Mouse (Mus musculus): ENCODE measurements at regions not wholly inside any gene's neighbourhood (a gene's known extent, or its start where the extent isn't known, plus 50 kb on each side); places are given as distances from the start of the nearest gene placed in this dataset.
"Not testable (repeated sequence)": the region's sequence is repeated elsewhere in the genome, so short reads cannot be mapped to it uniquely, and the experiment has no call there.

DNA sequence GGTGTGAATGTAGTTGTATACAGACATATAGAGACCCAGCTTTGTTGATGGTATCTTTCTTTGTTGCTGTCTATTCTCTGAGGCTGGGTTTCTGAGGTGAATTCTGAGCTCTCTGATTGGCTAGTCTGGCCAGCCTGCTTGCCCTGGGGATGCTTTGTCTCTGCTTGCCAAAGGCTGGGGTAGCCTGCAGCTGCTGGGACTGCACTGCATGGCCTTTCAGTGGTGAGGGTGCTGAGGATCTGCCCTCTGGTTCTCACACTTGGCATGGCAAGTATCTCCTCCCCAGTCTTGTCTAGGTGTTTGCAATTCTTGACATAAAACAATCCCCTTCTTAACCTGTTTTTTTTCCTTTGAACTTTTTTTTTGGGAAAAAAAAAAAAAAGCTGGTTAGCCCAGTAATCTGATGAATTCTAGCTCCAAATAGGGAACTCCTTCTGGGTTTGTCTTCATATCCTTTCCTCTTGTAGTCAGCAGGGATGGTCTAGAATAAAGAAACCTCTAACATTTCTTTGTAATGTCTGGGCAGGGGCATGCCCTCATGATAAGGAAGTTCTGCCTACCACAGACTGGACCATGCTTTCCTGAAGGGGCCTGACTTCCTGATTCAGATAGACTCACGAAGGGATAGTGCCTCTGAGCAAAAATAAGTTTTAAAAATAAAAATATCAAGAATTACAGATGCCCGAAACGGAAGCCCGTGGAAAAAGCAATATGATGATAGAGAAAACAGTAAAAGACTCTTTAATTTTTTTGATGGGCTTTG lies 85.4 kb downstream of the Cxcr4 start:
- Histone ChIP-seq H3K4me1 (peaks cover 72% of the 10 kb centered on the region), H3K36me3 (replicated peaks; ENCODE audit: low read length) (peaks cover 16% of the 10 kb centered on the region), H3K27me3 (replicated peaks) (no peaks in the 10 kb centered on the region), H3K9me3 (no peaks in the 10 kb centered on the region), H3K4me3 (replicated peaks) (peak overlapping the region; percentile 78)
- TF ChIP-seq GATA1 (IDR thresholded peaks at IDR 0.05; ENCODE audit: borderline replicate concordance, low read length) (peak; percentile 4; the same call in 1 of the 3 replicates), FLI1 (IDR thresholded peaks at IDR 0.05; ENCODE audit: low read length) (no peak)

GRCm38 (mm10) chr1:128504371-128504770 lies 87.2 kb upstream of the Dars start:
- Histone ChIP-seq H3K4me3 (replicated peaks) (no peak overlapping the region), H3K36me3 (replicated peaks; ENCODE audit: low read length) (peaks cover 10% of the 10 kb centered on the region), H3K4me1 (peaks cover 55% of the 10 kb centered on the region), H3K27me3 (replicated peaks) (no peaks in the 10 kb centered on the region), H3K9me3 (no peaks in the 10 kb centered on the region)
- TF ChIP-seq FLI1 (IDR thresholded peaks at IDR 0.05; ENCODE audit: low read length) (no peak), GATA1 (IDR thresholded peaks at IDR 0.05; ENCODE audit: borderline replicate concordance, low read length) (no peak)

DNA sequence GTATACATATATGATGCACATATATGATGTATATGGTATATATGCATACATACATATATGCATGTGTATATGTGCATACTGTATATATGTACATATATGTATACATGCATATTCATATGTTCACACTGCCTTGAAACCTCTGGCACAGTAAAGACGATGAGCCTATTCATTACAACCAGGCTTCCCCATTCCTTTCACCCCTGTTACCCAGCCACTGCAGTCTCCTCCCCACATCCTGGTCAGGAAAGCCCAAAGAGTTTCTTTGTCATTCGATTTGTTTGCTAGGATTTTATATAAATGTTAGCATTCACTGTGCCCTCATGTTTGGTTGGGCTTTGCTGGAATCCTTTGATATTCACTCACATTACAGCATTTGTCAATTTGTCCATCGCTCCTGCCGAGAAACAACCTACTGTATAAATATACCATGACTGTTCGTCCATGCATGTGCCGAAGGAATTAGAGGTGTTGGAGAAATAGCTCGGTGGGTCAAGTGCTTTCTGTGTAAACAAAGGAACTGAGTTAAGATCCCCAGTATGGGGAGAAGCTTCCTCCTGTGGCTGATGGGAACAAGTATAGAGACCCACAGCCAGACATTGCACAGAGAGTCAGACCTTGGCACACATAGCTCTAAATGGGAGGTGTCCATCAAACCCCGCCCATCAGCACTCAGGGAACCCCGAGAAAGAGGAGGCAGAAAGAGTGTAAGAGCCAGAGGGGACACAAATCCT lies 81.0 kb upstream of the Dars start:
- H3K4me3 ChIP-seq (replicated peaks) = no peak overlapping the region
- H3K9me3 ChIP-seq = no peaks in the 10 kb centered on the region
- H3K36me3 ChIP-seq (replicated peaks; ENCODE audit: low read length) = no peaks in the 10 kb centered on the region
- no peaks in the 10 kb centered on the region for H3K27me3 ChIP-seq (replicated peaks)
- TF ChIP-seq GATA1 (IDR thresholded peaks at IDR 0.05; ENCODE audit: borderline replicate concordance, low read length) (no peak), FLI1 (IDR thresholded peaks at IDR 0.05; ENCODE audit: low read length) (no peak)
- H3K4me1 ChIP-seq = peaks cover 35% of the 10 kb centered on the region

DNA sequence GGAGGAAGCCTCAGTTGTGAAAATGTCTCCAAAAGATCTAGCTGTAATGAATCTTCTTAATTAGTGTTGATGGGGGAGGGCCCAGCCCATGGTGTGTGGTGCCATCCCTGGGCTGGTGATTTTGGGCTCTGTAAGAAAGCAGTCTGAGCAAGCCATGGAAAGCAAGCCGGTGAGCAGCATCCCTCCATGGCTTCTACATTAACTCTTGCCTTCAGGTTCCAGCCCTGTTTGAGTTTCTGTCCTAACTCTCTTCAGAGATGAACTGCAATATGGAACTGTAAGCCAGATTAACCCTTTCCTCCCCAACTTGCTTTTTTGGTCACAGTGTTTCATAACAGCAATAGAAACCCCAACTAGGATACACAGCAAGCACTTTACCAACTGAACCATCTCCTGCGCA lies 75.1 kb upstream of the Dars start:
- Histone ChIP-seq H3K4me3 (replicated peaks) (no peak overlapping the region), H3K4me1 (peaks cover 40% of the 10 kb centered on the region), H3K9me3 (no peaks in the 10 kb centered on the region), H3K36me3 (replicated peaks; ENCODE audit: low read length) (no peaks in the 10 kb centered on the region), H3K27me3 (replicated peaks) (no peaks in the 10 kb centered on the region)
- TF ChIP-seq GATA1 (IDR thresholded peaks at IDR 0.05; ENCODE audit: borderline replicate concordance, low read length) (no peak), FLI1 (IDR thresholded peaks at IDR 0.05; ENCODE audit: low read length) (no peak)

- not testable (repeated sequence) for H3K36me3 ChIP-seq (replicated peaks; ENCODE audit: low read length); H3K9me3 ChIP-seq; H3K4me1 ChIP-seq; H3K4me3 ChIP-seq (replicated peaks); H3K27me3 ChIP-seq (replicated peaks)
Measured at GRCm38 (mm10) chr1:128487181-128487580, 70.0 kb upstream of the Dars start.

GRCm38 (mm10) chr1:128478376-128478775 lies 61.2 kb upstream of the Dars start:
- TF ChIP-seq GATA1 (IDR thresholded peaks at IDR 0.05; ENCODE audit: borderline replicate concordance, low read length) (no peak), FLI1 (IDR thresholded peaks at IDR 0.05; ENCODE audit: low read length) (no peak)
- Histone ChIP-seq H3K4me1 (peaks cover 53% of the 10 kb centered on the region), H3K36me3 (replicated peaks; ENCODE audit: low read length) (no peaks in the 10 kb centered on the region)

GRCm38 (mm10) chr1:128477653-128478052 lies 60.5 kb upstream of the Dars start:
- no peaks in the 10 kb centered on the region for H3K9me3 ChIP-seq
- no peaks in the 10 kb centered on the region for H3K27me3 ChIP-seq (replicated peaks)
- TF ChIP-seq GATA1 (IDR thresholded peaks at IDR 0.05; ENCODE audit: borderline replicate concordance, low read length) (no peak), FLI1 (IDR thresholded peaks at IDR 0.05; ENCODE audit: low read length) (no peak)
- no peaks in the 10 kb centered on the region for H3K36me3 ChIP-seq (replicated peaks; ENCODE audit: low read length)
- H3K4me3 ChIP-seq (replicated peaks) = no peak overlapping the region
- H3K4me1 ChIP-seq = peaks cover 57% of the 10 kb centered on the region

More at GRCm38 (mm10) chr1:128478376-128478775, 61.2 kb upstream of the Dars start:
- Histone ChIP-seq H3K4me3 (replicated peaks) (no peak overlapping the region), H3K9me3 (no peaks in the 10 kb centered on the region), H3K27me3 (replicated peaks) (no peaks in the 10 kb centered on the region)

DNA sequence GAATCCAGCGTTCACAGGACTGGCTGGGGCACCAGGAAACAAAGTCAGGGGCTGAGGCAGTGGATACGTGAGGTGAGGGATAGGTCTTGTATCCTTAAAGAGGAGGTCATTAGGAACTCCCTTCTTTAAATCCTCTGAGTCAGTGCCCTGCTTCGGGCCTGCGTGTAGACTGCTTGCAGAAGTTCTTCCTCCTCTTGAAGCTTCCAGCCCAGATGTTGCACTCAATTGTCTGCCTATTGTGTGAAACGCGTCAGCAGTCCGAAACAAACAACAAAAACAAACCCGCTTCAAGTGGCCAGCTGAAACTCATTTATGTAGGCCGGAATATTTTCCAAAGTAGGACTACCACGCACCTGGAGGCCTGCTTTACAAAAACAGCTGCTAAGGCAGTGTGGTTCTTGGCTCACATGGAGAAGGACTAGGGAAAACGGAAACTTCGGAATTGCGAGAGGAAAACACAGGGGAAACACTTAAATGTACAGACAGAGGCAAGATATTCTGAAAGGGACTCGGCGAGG lies 55.6 kb upstream of the Dars start:
- Histone ChIP-seq H3K4me3 (replicated peaks) (peak overlapping the region; percentile 4), H3K36me3 (replicated peaks; ENCODE audit: low read length) (no peaks in the 10 kb centered on the region)

GRCm38 (mm10) chr1:128472022-128472712 lies 55.0 kb upstream of the Dars start:
- Histone ChIP-seq H3K9me3 (no peaks in the 10 kb centered on the region), H3K4me3 (replicated peaks) (peak overlapping the region; percentile 4), H3K27me3 (replicated peaks) (no peaks in the 10 kb centered on the region), H3K36me3 (replicated peaks; ENCODE audit: low read length) (no peaks in the 10 kb centered on the region), H3K4me1 (peaks cover 49% of the 10 kb centered on the region)
- TF ChIP-seq GATA1 (IDR thresholded peaks at IDR 0.05; ENCODE audit: borderline replicate concordance, low read length) (no peak), FLI1 (IDR thresholded peaks at IDR 0.05; ENCODE audit: low read length) (no peak)

More for the DNA sequence above, 55.6 kb upstream of the Dars start:
- no peaks in the 10 kb centered on the region for H3K9me3 ChIP-seq
- TF ChIP-seq GATA1 (IDR thresholded peaks at IDR 0.05; ENCODE audit: borderline replicate concordance, low read length) (no peak), FLI1 (IDR thresholded peaks at IDR 0.05; ENCODE audit: low read length) (no peak)
- peaks cover 54% of the 10 kb centered on the region for H3K4me1 ChIP-seq
- no peaks in the 10 kb centered on the region for H3K27me3 ChIP-seq (replicated peaks)

Data from megakaryocyte, embryonic 14.5 days (primary cell).